Mouse (Mus musculus): ENCODE results near the gene Vps25.

The Vps25 gene

GRCm38 (mm10) chr11:101277381-101278222 is 24.1 kb downstream of the Vps25 start:
- DNase-seq, result no peak

DNA sequence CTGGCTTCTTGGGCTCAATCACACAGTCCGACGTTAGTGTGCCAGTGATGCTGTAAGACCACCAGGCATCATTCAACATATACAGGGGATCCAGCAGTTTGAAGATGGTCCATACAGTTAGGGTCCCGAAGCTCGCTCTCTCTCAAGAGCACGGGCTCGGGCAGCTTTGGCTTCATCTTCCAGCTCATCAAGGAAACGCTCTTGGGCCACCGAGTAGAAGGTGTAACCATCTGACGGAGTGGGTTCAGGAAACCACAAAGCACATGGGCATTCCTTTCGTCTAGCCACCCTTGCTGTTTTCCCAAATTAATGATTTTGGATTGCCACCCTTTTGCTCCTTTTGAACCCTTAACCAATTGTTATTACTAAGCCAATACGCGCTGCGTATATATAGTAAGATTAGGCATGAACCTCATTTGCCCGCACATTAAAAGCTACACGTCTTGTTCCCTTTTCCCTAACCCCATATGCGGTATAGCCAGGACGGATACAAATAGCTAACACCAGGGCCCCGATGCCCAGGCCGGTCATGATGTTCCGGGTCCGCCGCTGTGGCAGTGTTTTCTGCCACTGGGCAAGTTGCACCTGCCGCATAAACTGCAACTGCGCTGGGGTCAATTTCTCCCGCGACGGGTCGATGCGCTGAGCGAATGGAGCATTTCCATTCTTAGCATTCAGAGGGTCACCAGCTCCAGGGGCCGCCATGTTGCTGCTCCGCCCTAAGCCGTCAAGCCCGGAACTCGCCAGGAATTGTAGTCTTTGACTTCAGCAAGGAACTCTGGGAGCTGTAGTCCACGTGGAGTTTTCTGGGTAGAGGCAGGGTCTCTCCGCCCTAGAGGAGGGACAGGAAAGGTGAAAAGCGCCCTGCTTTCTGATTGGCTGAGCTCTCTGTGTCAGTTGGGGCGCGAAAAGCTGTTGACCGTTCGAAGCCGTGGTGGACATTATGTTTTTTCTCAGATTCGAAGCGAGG is 25.0 kb downstream of the Vps25 start, which contains the start of the genes Cntd1 and Coa3:
TSS of gene Cntd1 (plus strand) at position 790 of the 970 bp plus-strand sequence.
TSS of gene Coa3 (minus strand) at position 892 of the 970 bp plus-strand sequence.
- peak; percentile 80 for DNase-seq

- DNase-seq, result no peak
These were observed 25.7 kb downstream of the Vps25 start for GRCm38 (mm10) chr11:101279193-101279569.

DNA sequence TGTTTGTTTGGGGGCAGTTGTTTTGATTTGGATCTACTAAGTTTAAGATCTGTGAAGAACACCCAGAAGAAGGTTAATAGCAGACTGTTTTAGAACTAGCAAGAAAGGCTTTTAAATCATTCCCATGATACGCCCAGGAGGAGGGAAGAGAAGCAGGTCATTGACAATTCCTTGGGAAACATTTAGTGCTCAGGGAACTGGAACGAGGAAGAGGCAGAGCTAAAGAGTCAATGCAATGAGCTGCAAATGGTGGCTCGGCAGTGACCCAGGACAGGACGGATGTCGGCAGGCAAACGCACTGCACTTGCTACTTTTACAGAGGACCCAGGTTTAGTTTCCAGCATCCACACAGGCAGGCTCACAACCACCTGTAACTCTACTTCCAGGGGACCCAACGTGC is 27.3 kb downstream of the Vps25 start:
- no peak for DNase-seq

DNA sequence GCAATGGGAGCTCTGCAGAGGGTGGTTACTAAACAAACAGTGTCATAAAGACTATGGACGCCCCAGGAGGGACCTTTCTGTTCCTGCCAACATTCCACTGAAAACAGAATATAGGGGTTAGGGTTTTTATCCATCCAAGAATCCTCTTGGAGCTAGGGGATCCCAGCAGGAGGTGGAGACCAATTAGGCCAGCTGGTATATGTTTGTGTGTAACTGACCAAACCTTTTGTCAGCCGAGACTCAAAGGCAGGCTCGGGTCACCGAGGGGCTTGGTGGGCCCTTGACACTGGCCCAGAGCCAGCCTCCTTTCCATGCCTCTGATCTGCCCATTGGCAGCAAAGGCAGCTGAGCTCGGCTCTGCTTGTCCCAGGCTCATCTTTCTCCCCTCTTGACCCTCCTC is 29.4 kb downstream of the Vps25 start:
- no peak for DNase-seq

- DNase-seq, result no peak
These were observed 30.3 kb downstream of the Vps25 start for GRCm38 (mm10) chr11:101283805-101284204.

DNA sequence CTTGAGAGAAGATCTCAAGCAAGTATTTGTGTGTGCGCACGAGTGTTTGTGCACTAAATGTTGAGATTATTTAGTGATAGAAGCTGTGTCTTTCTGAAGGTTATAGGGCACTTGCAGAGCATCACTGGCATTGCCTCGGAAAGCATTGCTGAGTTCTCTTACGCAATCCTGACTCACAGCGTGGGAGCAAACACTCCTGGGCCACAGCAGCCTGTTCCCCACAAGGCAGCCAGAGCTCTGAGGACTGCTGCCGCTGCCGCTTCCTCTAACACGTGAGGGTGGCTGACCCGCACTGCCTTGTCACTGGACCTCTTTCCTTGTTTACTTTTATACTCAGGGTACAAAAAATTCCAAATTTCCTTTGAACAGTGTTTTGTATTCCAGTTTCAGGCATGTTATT is 33.8 kb downstream of the Vps25 start:
- no peak for DNase-seq

- DNase-seq, result no peak
These were observed 37.7 kb downstream of the Vps25 start for GRCm38 (mm10) chr11:101291231-101291630.

GRCm38 (mm10) chr11:101295191-101295590 is 41.7 kb downstream of the Vps25 start:
- no peak for DNase-seq

GRCm38 (mm10) chr11:101300881-101301280 is 47.4 kb downstream of the Vps25 start:
- no peak for DNase-seq

DNA sequence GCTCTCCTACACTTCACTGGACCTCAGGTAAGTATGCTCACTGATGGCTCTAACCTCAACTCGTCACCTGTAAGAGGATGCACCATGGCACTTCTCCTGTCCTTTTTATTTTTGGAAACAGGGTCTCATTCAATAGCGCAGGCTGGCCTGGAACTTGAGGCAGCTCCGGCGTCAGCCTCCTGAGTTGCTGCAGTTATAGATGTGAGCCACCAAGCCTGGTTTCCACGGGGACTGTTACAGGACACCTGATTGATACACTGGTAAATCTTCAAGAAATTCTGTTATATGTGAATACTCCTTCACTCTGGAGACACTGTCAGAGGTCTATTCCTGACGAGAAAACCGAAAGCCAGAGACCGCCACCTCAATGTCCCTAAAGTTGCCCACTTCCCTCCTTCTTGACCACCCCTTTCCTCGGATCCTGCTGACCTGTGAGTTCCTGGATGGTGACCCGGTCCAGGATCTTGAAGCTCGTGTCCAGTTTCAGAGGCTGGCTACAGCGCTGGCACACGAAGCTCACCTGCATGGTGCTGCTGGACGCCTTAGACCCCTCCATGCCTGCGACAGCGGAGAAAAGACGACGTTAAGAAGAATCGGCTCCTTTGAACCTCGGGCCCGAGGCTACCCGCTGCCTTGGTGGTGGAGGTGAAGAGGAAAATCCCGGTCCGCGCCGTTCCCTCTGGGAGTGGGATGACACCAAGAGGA is 47.9 kb downstream of the Vps25 start:
- no peak for DNase-seq

DNA sequence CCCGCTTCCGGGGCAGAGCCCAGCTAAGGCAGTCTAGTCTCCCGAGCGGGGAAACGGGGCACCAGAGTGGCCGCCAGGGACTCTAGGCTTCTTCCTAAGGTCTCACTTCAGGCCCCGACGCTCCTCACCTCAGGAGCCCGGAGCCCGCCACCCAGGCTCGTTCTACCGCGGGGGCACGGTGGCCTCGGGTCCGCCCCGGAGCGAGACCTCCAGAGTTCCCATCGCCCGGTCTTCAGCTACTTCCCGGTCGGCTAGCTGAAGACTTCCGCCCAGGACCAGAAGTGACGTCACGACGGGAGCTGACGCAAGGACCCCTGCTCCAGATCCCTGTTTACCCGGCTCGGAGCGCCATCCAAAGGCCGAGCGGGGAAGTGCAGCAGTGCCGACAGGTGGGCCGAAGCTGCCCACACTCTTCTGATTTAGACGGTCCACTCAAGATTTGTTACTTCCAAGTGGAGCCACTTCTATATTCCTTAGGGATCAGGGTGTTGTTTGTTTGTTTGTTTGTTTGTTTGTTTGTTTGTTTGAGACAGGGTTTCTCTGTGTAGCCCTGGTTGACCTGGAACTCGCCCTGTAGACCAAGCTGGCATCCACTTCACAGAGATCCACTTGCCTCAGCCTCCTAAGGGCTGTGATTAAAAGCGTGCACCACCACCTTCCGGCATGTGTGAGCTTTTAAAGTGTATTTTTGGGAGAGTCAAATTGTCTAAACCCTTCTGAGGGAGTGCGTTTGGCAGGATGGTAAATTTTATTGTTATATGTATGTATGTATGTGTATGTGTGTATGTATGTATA is 48.7 kb downstream of the Vps25 start, which contains the start of gene Becn1:
TSS of gene Becn1 (minus strand) at position 283 of the 795 bp plus-strand sequence.
- DNase-seq, result peak; percentile 94

DNA sequence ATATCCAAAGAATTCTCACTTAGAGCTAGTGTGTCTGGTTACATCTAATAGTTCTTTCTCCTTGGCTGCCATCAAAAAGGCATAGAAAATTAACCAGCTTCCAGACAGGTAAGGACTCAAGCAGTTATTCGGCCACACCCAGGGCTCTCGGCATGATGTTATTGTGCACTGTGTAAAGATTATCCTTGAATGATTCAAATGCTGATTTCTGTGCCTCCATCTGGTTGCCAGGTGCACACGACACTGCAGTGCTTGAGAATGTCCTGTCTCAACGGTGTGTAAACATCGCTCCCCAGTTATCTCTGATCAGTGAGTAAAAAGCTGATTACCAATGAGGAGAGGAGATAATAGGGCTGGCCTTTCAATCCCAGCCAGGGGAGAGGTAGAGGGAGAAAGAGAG is 54.2 kb downstream of the Vps25 start:
- no peak for DNase-seq

Data from cerebellum, adult 11-12 months (tissue).